Mouse (Mus musculus): ENCODE results near the gene Alpl. TPM values are rescaled to one million over a fixed set of nuclear protein-coding genes. Genes with fewer than 3 reads are reported as not detected.

Alpl gene
- polyA plus RNA-seq, 1 experiment from 2014 or later = 17.1 TPM

DNA sequence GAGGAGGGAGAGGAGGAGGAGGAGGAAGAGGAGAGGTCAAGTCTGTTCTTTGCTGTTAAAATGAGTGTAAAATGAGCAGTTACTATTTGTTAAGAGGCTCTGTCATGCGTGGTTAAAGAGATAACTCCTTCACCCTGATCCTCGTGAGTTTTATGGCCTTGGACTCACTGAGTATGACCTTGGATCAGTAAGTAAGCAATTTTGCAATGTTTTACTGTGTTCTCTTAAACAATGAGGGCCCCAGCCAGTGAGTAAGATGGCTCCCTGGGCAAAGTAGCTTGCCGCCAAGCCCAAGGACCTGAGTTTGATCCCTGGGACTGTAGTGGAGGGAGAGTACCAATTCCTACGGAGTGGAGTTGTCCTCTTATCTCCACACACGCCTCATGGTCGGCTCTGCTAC is 95.2 kb downstream of the Alpl start:
- ATAC-seq (ENCODE audit: low FRiP score, low read depth) = no peak
- Histone ChIP-seq H3K9me3 (no peaks in the 10 kb centered on the region), H3K27ac (replicated peaks) (no peak overlapping the region), H3K4me1 (peaks cover 21% of the 10 kb centered on the region), H3K4me2 (replicated peaks) (no peak overlapping the region), H3K27me3 (no peaks in the 10 kb centered on the region; the same call in 1 of the 2 replicates), H3K4me3 (no peak overlapping the region), H3K9ac (replicated peaks) (no peak overlapping the region), H3K36me3 (no peaks in the 10 kb centered on the region)
- 67% methylated on average over 6 of the region's 6 CpGs for WGBS

DNA sequence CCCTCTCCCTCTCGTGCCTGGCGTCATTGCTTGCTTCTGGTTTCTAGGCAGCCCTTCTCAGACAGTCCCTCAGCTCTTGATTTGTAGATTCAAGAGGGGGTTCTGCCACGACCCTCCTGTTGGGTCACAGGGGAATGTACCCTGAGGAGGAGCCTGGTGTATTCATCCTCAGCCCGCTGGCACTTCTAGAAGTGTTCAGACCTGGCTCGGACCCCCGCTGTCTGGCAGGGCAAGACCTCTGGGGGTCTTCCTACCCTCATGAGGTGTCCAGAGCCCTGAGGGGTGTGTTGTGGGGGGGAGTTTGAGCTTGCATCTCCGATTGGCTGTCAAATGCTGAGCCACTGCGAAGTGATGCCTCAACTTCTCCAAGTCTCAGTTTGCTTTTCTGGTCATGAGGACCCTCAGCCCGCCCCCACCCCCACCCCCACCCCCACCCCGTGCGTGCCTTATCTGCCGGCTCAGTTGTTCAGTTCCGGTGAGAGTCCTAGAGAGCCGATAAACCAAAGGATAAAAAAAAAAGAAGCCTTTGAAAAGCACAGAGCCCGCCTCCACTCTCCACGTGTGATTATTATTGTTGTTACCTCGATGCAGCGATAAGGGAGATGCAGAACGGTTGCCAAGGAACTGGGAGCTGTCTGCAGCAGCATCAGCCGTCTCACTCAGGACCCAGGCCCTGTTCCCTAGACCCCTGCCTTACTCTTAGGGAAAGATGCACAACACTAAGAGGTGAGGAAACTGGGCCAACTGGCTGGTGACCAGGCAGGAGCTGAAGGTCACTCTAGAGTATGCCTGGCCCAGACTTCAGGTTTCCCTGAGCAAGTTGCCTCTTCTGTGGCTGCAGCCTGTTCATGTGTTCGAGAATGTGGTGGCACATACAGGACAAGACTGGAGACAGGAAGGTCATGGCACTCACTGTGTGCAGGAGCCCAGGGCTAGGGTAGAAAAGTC is 96.6 kb downstream of the Alpl start:
- no peak overlapping the region for H3K9ac ChIP-seq (replicated peaks)
- H3K36me3 ChIP-seq = no peaks in the 10 kb centered on the region
- H3K27ac ChIP-seq (replicated peaks) = no peak overlapping the region
- no peaks in the 10 kb centered on the region; the same call in 1 of the 2 replicates for H3K27me3 ChIP-seq
- no peak for ATAC-seq (ENCODE audit: low FRiP score, low read depth)
- no peak overlapping the region for H3K4me3 ChIP-seq
- no peaks in the 10 kb centered on the region for H3K9me3 ChIP-seq
- WGBS = 64% methylated on average over 21 of the region's 21 CpGs
- peaks cover 22% of the 10 kb centered on the region for H3K4me1 ChIP-seq
- no peak overlapping the region for H3K4me2 ChIP-seq (replicated peaks)

- no peaks in the 10 kb centered on the region; the same call in 1 of the 2 replicates for H3K27me3 ChIP-seq
- ATAC-seq (ENCODE audit: low FRiP score, low read depth) = no peak
- no peak overlapping the region for H3K27ac ChIP-seq (replicated peaks)
- no peak overlapping the region for H3K4me3 ChIP-seq
- H3K36me3 ChIP-seq = no peaks in the 10 kb centered on the region
- H3K9ac ChIP-seq (replicated peaks) = no peak overlapping the region
- no peaks in the 10 kb centered on the region for H3K9me3 ChIP-seq
- no peak overlapping the region for H3K4me2 ChIP-seq (replicated peaks)
- 89% methylated on average over 7 of the region's 7 CpGs for WGBS
- H3K4me1 ChIP-seq = peaks cover 19% of the 10 kb centered on the region
These were observed 97.9 kb downstream of the Alpl start for GRCm38 (mm10) chr4:137698076-137698985.

DNA sequence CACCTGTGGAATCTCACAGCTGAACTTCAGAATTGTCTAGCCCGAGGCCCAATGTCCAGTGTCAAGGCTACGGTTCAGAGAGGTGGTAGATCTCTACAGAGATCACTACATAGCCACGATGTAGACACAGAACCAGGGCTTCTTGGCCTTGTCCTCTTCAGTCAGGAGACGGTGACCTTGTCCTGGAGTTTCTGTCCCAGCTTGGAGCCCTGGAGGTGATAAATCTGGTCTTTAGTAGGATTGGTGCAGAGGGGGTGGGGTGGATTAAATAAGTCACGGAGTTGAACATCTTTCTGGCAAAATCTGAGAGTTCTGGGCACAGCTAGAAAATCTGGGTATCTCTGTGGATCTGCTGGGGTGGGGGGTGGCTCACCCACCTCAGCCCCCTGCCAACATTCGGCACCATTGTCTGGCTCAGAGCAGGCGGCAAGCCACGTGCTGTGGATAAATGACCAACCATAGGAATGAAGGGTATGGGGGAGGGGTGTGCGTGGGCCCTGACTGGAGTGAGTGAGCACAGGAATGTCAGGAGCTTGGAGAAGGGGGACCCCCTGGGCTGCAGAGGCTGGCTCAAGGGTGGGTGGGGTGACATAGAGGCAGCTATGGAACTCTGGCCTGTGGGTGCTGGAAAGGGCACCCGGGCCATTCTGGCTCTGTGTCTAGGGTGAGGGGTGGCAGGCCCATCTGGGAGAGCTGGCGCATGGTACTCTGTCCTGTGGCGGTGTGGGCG is 98.9 kb downstream of the Alpl start:
- Histone ChIP-seq H3K27me3 (no peaks in the 10 kb centered on the region; the same call in 1 of the 2 replicates), H3K4me2 (replicated peaks) (no peak overlapping the region), H3K9ac (replicated peaks) (no peak overlapping the region), H3K36me3 (no peaks in the 10 kb centered on the region), H3K27ac (replicated peaks) (no peak overlapping the region), H3K4me3 (no peak overlapping the region), H3K4me1 (peaks cover 19% of the 10 kb centered on the region), H3K9me3 (no peaks in the 10 kb centered on the region)
- no peak for ATAC-seq (ENCODE audit: low FRiP score, low read depth)
- WGBS = 74% methylated on average over 13 of the region's 13 CpGs

GRCm38 (mm10) chr4:137695900-137696299 is 100.3 kb downstream of the Alpl start:
- Histone ChIP-seq H3K36me3 (no peaks in the 10 kb centered on the region), H3K9ac (replicated peaks) (no peak overlapping the region), H3K4me1 (peaks cover 19% of the 10 kb centered on the region), H3K4me2 (replicated peaks) (no peak overlapping the region), H3K27ac (replicated peaks) (no peak overlapping the region), H3K9me3 (no peaks in the 10 kb centered on the region), H3K4me3 (no peak overlapping the region), H3K27me3 (no peaks in the 10 kb centered on the region)
- WGBS = 37% methylated on average over 4 of the region's 4 CpGs
- no peak for ATAC-seq (ENCODE audit: low FRiP score, low read depth)

- Histone ChIP-seq H3K27ac (replicated peaks) (no peak overlapping the region), H3K4me1 (peaks cover 19% of the 10 kb centered on the region), H3K36me3 (no peaks in the 10 kb centered on the region), H3K27me3 (no peaks in the 10 kb centered on the region), H3K4me3 (no peak overlapping the region), H3K9me3 (no peaks in the 10 kb centered on the region), H3K9ac (replicated peaks) (no peak overlapping the region), H3K4me2 (replicated peaks) (no peak overlapping the region)
- ATAC-seq (ENCODE audit: low FRiP score, low read depth) = no peak
- 80% methylated on average over 8 of the region's 8 CpGs for WGBS
These were observed 100.9 kb downstream of the Alpl start for GRCm38 (mm10) chr4:137695300-137695699.

GRCm38 (mm10) chr4:137692107-137692902 is 103.9 kb downstream of the Alpl start:
- Histone ChIP-seq H3K27ac (replicated peaks) (no peak overlapping the region), H3K4me1 (peaks cover 6% of the 10 kb centered on the region; the same call in 1 of the 2 replicates), H3K27me3 (0 out of 2 replicates have a peak, but pooled peaks cover 2% of the 10 kb centered on the region), H3K4me3 (no peak overlapping the region), H3K9me3 (no peaks in the 10 kb centered on the region), H3K9ac (replicated peaks) (no peak overlapping the region), H3K4me2 (replicated peaks) (no peak overlapping the region), H3K36me3 (no peaks in the 10 kb centered on the region)
- WGBS = 84% methylated on average over 10 of the region's 10 CpGs
- ATAC-seq (ENCODE audit: low FRiP score, low read depth) = no peak

Other genes starting within 250 kb of the Alpl start
- not detected in 2 replicates for gene Ldlrad2, start 221.8 kb downstream of the Alpl start, polyA plus RNA-seq (2016; fragmentation: Nextera tagmentation; extraction: Ambion mirVana)
- 85.5 and 87.3 TPM in 2 replicates for gene Usp48, start 202.6 kb downstream of the Alpl start, polyA plus RNA-seq (2016; fragmentation: Nextera tagmentation; extraction: Ambion mirVana)
- 11.6 and 12.1 TPM in 2 replicates for gene Rap1gap, start 131.7 kb downstream of the Alpl start, polyA plus RNA-seq (2016; fragmentation: Nextera tagmentation; extraction: Ambion mirVana)
- gene Ece1, start 65.9 kb upstream of the Alpl start, polyA plus RNA-seq (2016; fragmentation: Nextera tagmentation; extraction: Ambion mirVana) = 17.8 and 21.0 TPM in 2 replicates
- 61.6 and 62.8 TPM in 2 replicates for gene Eif4g3, start 196.6 kb upstream of the Alpl start, polyA plus RNA-seq (2016; fragmentation: Nextera tagmentation; extraction: Ambion mirVana)